Mouse (Mus musculus) left cerebral cortex, adult 18-20 months (tissue): ENCODE measurements at regions not wholly inside any gene's neighbourhood (a gene's known extent, or its start where the extent isn't known, plus 50 kb on each side); places are given as distances from the start of the nearest gene placed in this dataset.

Source experiments
- DNase-seq, 2 experiments: peaks; one replicate each; pipeline ENCODE4 v3.0.0; 2021 to 2022; ENCODE audit warnings: low spot score in 2 of 2, mixed read lengths in 1 of 2

DNA sequence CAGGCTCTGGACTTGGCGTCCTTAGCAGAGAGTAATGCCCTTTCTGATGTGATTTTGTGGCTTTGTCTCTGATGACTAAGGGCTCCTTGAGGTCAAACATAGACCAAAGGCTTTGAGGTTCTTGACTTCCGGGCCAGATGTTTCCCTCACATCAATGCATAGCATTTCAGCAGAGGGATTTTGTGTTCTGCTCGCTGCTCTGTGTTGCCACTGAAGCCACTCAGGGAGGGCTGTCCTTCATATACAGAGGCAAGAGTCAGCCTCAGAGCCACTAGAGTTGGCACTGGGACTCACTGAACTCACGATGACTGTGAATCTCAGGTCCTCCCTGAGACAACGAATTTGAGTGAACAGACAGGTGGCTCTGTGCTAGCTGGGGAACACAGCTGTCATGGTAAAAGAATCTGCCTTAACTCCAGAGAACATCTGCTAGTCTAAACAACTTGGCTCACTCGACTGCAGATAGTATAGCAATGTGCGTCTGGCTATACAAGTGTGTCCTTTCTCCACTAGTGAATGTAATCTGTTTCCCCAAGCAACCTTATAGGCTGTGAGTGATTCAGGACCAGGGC lies 74.3 kb downstream of the Gp2 start:
- DNase-seq = no peak

DNA sequence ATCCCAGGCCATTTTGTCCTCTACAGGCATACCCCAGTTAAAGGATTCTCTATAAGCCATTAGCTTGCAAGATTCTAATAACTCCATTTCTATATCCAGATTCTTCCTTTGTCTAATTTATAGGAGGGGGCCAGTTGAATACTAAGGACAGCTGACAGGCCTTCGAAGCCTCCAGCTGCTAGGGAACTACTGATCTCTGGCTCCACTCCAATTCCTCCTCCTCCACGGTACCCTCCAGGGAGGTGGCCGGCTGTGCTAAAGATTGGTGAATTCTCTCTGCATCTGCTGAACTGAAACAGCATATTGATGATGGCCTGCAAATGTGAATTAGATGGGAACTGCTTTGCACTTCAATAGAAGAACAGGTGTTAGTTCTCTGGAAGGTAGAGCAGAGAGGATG lies 79.2 kb downstream of the Gp2 start:
- no peak for DNase-seq

DNA sequence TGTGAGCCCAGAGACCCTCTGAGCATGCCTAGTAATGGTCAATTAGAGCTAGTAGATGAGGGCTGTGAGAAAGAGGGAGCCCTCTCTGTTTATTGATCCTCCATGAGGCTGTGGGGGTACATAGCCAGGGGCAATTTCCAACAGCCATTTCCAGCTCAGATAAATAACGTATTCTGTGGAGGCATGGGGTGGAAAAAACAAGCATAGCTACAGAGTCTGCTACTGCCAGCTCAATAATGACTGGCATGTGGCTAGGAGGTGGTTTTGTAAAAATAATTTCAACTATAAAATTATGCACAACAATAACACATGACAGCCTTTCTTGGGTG lies 94.9 kb downstream of the Gp2 start:
- DNase-seq = no peak

DNA sequence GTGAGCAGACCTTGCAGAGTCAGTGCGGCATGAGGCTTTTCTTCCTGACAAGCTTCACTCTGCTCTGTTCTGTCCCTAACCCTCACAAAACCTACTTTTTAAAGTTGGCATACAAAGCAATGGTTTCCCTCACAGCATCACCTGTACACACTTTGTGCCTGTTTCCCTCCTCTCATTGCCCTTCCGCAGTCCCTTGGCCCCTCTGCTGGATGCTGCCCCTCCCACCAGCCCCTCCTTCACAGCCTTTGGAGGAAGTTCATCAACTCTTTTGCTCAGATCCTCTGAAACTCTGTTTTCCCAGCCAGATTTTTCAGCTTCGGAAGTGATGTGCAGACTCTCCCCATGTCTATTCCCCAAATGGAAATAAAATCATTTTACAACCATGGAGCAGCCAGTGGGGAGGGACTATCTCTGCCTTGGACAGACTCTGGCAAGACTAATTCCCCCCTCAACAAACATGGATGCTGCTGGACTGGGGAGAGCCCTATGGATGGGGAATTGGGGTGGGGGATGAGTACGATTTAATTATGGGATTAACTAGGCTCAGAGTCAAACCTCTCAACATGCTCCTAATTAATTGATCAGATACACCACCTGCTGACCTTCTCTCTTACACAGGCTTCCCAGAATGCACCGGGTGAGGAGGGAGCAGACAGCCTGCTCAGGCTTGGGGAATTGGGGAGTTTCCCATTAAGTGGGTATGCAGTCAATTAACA lies 95.4 kb downstream of the Gp2 start:
- DNase-seq = no peak

DNA sequence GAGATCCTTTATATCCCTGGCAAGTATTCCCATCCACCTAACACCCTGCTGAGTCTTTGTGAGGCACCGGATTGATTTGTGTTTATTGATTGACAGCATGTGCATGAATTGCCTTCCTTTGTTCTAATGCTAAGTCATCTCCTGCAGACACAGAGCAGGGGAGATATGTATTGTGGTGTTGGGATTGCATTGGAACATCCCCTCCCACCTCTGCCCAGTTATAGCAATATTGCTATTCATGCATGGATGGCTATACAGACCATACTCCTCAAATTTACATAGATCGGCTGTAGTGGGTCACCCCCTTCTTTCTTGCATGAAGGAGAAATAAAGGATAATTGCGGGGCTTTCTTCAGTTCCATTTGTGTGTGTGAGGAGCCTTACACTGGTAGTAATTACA lies 101.7 kb downstream of the Gp2 start:
- no peak for DNase-seq

DNA sequence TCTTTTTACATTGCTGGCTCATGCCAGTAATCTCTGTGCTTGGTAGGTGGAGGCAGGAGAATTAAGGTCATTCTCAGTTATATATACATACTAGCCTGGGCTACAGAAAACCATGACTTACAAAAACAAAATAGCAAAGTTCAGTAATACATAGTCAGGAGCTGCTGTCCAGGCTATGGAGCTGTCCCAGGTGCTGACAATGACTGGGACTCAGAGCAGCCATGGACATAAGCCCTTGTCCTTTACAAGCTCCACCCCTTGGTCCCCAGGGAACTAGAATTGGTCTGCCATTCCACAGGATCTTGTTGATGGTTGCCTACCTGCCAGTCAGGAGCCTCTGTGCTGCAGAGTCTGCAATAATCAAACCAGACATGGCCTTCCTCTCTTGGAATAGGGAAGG lies 102.8 kb downstream of the Gp2 start:
- no peak for DNase-seq

DNA sequence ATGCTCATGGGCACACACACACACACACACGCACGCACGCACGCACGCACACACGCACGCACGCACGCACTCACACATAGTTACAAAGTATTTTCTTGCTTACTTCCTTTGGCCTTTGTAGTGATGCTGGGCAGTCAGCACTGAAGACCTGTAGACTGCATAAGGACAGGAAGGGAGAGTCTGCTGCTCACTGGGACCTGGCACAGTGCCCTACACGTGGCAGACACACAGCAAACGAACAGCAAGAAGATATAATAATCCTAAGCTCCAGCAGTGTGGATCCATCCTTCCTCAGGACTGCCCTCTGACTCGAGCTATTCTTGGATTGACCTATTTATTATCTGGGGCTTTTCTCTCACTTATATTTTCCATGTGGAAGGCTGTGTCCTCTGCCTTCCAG lies 106.5 kb downstream of the Gp2 start:
- DNase-seq = no peak

DNA sequence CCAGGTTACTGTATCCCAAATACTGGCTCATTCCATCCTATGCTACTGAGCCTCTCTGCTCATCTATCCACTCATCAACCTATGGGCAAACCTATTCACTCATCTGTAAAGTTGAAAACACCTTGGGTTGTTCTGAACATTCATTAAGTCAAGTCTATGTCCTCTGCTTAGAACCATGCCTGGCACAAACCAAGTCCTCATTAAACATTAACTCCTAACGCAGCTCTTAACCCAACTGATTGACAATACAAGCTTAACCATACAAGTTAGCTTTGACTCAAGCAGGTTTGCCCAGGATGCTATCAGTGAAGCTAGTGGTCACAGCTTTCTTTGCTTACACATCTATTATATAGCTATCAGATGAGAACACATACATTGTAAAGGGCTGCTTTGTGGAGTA lies 108.4 kb downstream of the Gp2 start:
- no peak for DNase-seq

DNA sequence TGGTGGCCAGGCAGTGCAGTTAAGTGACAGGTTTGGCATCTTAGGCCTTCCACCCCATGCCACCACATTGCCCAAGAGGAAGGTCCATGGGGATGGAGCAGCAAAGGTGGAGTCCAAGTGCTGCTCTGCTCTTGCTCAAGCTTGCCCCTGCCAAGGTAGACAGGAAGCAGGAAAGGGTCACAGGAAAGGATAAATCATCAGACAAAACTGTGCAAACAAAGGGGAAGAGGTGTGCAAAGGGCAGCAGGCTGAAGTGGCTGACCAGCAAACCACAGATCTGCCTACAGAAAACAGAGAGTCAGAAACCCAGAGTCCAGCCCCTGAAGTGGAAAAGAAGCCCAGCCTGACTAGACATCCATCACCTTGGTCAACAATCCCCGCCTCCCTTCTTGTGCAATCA lies 115.7 kb downstream of the Gp2 start:
- no peak for DNase-seq

DNA sequence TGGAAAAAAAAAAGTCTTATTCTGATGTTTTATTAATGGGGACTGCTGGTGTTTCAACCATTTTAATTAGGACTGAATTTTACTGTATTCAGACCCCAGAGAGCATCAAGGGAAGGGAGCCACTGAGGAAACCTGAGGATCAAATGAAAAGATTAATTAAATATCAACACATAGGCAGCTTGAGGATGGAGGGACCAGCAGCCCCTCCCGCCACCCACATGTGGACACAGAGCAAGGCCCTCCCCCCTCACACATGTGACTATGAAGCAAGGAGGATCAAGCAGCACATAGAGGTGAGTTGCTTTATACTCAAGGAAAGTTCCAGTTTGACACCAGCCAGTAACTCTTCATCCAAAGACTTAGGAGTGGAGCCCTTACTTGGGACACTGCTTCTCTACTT lies 126.0 kb downstream of the Gp2 start:
- no peak for DNase-seq

DNA sequence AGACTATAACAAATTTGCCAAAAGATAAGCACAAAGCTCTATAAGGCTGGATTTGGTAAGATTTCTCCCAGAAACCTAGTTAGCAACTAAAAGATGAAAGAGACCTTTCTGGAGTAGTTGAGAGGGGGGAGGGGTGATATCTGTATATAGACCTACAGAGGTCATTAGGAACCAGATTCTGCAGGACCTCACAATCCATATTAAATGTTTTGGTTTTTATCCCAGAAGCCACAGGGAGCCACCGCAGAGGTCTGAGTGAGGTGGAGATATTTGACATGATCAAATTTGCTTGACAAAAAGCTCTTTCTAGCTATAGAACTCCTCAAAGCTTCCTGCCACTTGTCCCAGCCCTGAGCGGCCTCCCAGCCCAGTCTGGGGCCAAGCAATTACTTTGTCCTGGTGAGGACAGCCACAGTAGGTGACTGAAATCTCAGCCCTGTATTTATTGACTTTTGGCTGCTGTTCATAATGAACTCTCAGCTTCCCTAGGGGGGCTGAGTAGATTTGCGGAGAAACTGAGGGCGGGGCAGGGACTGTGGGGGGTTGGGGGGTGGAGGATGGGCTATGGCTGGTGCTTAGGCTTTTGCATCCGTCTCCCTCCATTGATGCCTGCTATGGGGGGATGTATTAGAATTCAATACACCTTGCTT lies 128.5 kb downstream of the Gp2 start:
- no peak for DNase-seq

DNA sequence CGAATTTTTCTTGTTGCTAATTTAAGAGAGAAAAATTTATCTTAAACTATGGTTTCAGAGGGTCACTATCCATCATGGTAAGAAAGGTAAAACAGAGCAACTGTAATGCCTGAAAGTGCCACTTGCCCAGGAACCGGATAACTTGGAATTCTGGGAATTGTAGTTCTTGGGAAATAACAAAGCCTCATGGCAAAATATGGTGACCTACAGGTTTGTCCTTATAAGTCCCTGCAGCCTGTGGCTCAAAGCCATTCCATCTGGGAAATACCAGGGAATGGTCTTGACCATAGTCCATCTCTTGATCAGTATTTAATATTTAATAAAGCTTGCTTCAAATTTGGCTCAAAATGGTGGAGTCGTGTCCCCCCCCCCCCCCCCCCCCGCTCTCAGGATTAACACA lies 111.9 kb upstream of the Gpr139 start:
- no peak for DNase-seq

DNA sequence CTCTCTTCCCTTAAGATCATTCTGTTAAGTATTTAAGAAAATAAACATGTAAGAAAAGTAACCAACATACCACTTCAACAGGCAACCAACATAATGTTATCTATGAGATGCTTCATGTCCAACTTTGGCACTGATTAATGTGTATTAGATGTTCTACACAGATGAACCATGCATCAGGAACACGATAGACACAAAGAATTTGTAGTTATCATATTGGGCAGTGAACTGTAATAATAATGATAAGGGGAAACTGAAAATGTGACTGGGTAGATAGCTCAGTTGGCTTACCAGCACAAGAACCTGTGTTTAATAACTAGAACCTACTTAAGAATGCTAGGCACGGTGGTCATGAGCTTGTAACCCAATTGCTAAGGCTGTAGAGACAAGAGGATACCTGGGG lies 107.0 kb upstream of the Gpr139 start:
- no peak for DNase-seq

DNA sequence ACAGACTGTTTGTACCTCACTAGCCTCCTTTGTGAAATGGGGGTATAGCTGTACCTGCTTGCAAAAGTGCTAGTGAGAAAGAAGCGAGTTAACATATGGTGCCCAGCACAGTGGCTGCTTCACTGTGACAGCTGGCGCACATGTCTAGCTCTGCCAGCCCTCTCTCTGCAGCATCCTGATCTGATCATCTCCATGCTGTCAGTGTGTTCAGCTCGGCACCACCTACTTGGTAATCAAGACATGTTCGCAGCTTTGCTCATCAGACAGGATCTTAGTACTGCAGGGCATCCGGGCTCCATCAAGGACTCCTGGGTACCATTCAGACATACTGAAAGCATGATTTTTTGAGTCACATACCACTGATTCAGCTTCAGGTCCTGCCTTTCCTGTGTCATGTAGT lies 100.9 kb upstream of the Gpr139 start:
- DNase-seq = peak; percentile 11 to 13

DNA sequence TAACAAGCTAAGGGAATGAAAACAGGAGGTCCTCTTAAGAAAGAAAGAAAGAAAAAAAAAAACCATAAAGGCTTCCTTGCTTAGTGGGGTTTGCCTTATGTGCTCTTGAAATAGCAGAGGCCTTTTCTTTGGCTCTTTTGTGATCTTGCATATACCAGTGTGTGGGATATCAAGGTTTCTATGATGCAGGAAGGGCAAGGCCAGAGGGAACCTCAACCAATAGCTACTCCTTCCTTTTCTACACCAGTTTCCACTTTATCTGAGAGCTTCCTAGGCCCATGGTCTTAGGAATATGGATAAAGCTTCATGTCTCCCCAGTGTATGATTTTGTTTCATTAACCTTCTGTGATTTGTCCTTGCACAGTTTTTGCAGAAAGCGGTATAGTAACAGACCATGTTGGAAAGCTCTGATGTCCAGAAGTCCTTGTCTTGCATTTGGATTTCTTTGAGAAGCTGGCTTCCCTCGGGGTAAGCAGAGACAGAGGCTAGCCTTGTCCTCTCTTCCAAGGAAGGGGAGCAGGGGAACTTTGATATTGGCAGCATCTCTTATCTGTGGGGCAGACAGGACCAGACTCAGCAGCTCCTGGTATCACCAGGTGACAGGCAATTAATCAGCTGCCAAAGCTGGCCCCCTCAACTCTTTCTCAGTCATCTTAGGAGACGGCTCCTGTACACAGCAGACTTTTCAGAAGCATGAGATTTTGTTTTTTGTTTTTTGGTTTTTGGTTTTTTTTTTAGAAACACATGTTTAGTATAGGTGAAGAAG lies 95.7 kb upstream of the Gpr139 start:
- no peak for DNase-seq

DNA sequence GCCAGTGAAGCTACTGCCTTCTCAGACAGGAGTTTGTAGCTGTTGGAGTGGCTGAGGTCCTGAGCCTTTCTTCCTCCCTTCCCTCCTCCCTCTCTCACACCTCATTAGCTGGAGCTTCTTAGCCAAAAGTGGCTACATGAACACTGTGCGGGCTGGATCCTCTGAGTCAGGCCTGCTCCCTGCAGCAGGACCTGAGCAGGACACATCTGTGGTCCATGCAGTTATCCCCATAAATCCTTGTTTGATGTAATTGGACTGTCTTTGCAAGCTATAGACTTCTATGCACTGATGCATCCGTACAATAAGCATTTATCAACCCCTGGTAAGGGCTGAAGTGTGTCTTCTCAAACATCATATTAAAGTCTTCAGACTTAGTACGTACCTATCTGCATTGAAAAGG lies 88.2 kb upstream of the Gpr139 start:
- no peak for DNase-seq

DNA sequence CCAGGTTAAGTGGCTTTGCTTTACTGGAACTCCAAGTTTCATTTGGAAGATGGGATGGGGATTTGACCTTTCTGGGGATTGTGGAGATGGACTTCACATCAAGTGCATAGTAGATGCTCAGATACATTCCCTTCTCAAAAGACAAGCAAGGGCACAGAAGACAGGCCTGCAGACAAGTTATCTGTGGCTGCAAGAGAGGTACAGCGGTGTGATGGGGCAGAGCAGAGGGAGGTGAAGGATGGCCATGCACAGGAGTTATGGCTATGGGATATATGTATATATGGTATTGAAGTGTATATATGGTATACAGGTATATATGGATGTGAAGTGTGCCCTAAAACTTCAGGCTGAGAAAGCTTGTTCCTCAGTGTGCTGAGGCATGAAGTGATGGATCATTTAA lies 87.0 kb upstream of the Gpr139 start:
- DNase-seq = no peak

DNA sequence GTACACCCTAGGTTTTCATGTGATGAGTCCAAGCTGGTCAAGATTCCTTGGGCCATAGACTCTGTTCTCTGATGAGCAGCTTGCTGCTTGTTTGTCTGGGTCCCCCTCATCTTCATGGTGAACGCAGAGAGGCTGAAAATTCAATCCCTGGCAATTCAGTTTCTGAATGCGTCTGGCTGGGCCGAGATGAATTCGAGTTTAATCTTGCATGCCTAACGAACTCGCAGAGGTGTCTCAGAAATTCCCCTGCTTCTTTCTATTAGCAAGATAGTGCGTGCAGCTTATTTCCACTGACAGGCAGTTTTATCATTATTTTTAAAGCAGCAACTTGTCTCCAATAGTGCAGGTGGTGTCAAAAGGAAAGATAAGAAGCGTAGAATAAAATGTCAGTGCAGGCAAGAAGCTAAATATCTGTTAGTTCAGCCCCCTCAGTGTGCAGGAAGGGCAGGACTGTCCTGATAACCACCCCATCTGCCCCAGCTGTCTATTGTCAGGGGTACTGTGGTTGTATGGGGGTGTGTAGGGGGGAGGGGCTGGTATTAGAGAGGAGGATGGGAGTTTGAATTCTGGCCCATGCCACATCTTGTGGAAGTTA lies 86.5 kb upstream of the Gpr139 start:
- no peak for DNase-seq

DNA sequence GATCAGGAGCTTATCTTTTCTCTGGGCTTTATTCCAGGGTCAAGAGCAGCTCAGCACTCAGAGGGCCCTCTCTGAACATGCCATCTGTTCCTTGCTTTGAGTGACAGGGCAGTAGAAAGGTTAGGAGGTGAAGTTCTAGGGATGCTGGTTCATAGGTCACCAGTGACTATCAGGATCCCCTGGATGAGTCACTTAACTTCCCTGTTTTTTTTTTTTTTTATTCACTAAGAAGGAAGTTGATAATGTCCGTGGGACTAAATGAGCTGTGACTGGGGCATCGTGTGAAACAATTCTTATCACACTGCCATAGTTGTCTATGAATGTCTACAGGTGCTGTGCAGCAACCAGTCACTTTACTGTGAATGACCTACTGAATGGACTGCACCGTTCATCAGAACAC lies 73.8 kb upstream of the Gpr139 start:
- no peak for DNase-seq

DNA sequence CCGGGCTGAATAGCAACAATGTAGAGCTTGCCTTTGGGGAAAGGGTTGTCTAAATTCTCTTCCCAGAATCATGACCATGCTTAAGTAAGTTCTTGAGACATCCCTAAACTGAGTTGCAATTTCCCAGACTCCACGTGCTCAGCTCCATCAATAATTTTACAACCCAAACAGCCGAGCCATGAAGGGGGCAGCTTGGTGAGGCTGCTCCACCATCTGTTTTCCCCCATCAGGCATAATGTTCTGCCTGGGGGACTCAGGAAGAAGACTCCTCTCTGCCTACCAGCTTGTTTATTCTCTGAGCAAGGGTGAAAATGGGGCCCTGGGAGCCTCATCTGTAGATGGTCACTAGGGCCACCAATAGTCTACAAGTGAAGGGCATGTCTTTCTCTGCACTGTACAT lies 72.5 kb upstream of the Gpr139 start:
- DNase-seq = no peak

DNA sequence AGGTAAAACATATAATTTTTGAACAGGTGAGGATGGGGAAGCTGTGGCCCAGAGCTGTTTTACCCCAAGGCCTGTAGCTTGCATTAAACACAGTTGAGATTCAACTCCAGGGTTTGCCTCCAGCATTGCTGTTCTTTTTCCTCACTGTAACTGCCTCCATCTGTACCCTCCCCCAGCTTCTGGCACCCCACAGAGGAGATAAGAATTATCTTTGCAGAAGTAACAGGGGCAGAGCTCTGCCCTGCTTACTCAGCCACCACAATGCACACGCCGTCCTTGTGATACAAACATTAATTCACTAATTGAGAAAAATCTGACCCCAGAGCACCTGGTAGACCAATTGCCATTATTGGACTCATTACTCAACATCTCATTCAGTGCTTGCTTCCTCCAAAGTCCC lies 68.3 kb upstream of the Gpr139 start:
- no peak for DNase-seq

DNA sequence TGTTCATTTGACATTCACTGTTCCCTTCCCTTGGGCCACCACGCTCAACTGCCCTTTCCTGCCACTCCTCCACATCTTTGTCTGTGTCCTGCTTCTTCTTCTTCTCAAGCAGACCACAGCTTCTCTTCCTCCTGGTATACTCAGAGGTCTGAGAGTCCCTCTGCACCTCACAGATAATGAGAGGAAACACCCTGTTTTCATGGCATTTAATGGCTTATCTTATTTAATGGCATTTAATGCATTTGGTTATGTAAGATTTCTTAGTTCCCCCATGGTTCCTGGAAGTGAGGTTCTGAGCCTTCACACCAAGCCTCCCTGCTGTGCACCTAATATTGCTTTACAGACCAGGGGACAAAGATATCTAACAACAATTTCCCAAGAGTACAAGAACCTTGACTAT lies 67.3 kb upstream of the Gpr139 start:
- DNase-seq = no peak
